Mouse (Mus musculus) small intestine, adult 2 months (tissue): ENCODE measurements around the gene Rhof.

Experiments used
- CTCF ChIP-seq: fragments of 200-500 bp; IDR thresholded peaks from 2 replicates; pipeline ENCODE4 v1.5.1; 2012; ENCODE audit warnings: low read depth, mild to moderate bottlenecking, control low read depth, inconsistent platforms, low read length, moderate library complexity, mixed read lengths; ENCODE audit not compliant: insufficient replicate concordance, insufficient read length; ENCODE audit errors: extremely low read depth
- POLR2A ChIP-seq: fragments of 200-500 bp; IDR thresholded peaks from 2 replicates; pipeline ENCODE4 v1.6.1; 2012; ENCODE audit warnings: low read depth, mild to moderate bottlenecking, control low read depth, inconsistent platforms, low read length, moderate library complexity

- TF ChIP-seq CTCF (no peak), POLR2A (no peak)
These were observed 52.5 kb downstream of the Rhof start for GRCm38 (mm10) chr5:123080041-123080440.
